Mouse (Mus musculus) lung, postnatal 10 days (tissue): ENCODE results near the gene Cxcl5.
"Not testable (repeated sequence)": the region's sequence is repeated elsewhere in the genome, so short reads cannot be mapped to it uniquely, and the experiment has no call there.

Experiments
- DNase-seq: peaks from one replicate; pipeline ENCODE4 v3.0.0; 2021

The Cxcl5 gene

DNA sequence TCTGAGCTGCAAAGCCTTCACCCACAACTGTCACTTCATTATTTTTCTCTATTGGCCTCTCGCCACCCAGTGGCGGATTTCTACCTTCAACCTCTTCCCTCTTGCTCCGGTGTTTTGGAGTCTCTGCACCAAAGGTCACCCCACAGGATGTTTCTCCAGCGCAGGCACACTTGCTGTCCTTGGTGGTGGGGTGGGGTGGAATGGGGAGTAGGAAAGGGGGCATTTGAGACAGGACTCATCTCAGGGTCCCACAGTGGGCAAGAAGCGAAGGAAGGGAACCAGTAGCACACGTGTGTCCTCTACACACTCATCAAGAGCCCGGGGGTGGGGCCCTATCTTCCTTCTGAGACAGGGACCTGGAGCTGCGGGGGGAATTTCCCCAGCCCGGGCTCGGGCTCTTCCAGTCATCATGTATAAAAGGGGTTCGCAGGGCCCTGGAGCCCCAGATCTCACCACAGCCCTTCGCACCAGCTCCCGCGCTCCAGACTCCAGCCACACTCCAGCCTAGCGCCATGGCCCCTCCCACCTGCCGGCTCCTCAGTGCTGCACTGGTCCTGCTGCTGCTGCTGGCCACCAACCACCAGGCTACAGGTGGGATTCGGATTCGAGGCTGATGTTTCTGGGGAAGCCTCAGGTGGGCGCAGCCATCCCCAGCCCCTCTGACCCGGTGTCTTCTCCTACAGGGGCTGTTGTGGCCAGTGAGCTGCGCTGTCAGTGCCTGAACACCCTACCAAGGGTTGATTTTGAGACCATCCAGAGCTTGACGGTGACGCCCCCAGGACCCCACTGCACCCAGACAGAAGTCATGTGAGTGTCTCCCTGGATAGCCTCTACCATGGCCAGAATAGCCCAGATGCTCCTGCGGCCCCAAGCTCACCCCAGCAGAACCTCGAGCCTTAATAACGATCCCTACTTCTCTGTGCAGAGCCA, 26.8 kb downstream of the Cxcl5 start, which contains the start of gene Cxcl3:
Gene Cxcl3 (plus strand): TSS at position 445 of the 930 bp plus-strand sequence.
- DNase-seq = peak; percentile 32

DNA sequence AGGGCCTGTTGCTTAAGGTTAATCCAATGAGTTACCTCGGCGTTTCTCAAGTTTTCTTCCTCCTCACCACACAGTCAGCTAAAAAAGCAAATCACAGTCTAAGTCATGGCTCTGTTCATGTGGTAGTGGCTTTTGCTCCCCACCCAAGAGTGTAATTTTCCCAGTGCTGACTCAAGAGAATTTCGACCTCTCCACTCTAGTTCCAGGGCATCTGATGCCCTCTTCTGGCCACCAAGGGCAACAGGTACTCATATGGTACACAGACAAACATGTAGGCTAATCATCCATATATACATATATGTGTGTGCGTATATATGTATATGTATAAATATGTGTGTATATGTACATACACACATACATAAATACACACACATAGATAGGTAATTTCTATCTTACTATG, 29.0 kb downstream of the Cxcl5 start:
- no peak for DNase-seq

DNA sequence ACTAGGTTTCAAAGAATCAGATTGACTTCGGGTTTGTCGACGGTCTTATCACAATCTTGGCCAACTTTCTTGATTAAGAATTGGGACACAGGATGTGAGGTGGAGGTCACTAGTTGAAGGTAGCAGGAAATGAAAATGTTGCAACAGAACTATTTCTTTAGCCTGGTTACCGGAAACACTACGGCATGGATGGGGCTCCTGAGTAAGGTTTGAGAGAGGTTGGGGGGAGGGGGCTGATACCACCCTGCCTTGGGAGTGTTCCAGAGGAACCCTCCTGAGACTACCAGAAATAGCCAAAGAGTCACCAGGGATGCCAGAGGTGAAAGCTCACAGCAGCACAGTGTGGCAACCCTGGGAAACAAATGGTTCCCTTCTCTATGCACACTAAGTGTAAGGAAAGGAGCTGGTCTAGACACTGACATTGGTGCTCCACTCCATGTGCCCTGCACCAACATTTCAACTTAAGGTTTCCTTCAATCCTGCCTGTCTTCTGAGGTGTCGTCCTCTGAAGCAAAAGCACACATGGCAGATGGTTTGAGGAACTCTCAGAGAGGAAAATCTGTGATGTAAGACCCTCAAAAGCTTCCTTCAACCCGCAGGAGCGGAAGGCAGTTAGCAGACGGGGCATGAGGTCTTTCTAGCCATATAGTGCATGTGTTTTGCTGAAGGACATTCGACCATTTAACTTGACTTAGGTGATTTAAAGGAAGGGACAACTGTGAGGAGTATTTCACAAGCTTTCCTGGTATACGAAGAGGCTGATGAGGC, 30.3 kb downstream of the Cxcl5 start:
- no peak for DNase-seq

DNA sequence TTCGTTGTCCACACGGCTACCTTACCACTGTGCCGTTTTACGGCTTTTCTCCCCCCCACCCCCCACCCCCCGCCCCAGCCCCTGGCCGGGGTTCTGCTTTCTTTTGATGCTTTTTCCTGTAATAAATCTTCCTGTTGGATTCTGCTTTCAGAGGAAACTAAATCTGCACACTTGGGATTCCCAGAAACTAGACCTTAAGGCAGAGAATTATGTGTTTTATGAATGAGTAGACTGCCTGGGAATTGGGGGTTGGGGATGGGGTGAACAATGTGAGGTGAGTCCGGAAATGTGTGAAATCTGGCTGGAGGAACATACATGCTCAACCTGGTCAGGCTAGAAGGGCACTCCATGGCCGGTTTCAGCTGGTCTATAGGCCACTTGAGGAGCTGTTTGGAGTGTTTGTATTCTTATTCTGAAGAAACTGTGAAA, 30.9 kb downstream of the Cxcl5 start:
- DNase-seq = peak; percentile 60

DNA sequence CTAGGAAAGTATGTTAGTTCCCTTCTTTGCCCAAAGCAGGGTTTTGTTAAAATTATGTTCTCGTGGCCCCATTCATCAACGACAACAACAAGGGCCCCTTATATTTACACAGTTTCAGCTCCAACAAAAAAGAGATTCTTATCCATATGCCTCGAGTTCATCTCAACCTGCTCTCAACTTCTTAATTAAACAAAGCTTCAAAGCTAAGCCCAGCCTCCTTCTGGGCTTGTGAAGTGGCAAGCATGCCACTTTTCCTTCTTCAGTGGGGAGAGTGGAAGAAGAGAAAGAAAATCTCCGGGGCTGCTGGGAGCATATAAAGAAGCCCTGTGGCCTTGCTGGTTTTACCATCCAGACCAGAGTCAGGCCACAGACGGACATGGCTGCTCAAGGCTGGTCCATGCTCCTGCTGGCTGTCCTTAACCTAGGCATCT, 35.0 kb downstream of the Cxcl5 start, which contains the start of gene Cxcl15:
Gene Cxcl15 (plus strand): TSS at position 340 of the 431 bp plus-strand sequence.
- DNase-seq = peak; percentile 49

DNA sequence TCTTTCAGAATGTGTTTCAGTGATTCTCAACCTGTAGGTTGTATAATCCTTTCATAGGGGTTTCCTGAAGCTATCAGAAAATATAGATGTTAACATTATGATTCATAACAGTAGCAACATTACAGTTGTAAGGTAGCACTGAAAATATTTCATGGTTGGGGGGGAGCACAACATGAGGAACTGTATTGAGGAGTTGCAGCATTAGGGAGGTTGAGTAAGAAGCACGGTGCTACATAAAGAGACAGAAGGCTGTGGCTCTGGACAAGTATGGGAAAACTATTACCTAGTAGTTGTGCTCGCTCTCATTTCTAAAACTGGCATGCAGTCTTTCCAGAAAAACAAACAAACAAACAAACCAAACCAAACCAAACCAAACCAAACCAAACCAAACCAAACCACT, 36.2 kb downstream of the Cxcl5 start:
- not testable (repeated sequence) for DNase-seq

DNA sequence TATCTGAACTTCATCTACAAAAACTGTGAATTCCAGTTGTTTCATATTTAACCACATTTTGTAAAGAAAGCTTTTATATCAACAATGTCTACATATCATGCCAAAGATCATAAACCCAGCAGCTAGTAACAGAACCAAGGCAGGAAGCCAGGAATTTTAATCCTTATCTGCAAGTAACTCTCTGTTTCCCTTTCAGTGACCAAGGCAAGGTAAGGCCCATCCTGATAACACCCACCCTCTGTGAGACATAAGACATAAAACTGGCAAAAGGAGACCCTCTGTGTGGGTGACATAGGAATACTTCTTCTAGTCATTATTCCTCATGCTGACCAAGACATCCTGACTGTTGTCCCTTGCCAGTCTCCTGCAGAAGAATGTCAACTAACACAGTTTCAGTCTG, 45.4 kb downstream of the Cxcl5 start:
- DNase-seq = no peak

DNA sequence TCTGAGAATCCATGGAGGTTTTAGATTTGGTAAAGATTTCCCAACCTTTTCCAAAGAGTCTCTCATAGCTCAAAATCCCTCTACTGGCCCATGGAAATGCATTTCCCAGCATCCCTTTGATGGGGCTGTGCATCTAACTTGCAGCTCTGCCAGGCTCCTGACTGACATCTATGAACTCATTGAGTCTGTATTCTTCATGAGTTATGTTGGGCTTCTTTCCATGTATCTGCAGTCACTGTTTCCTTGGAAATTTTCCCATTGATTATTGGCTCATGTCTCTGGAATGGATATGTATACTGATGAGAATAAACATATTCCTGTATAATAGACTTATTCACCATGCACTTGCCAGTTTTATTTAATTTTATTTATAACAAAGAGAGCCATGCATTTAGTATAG, 46.9 kb downstream of the Cxcl5 start:
- DNase-seq = no peak

DNA sequence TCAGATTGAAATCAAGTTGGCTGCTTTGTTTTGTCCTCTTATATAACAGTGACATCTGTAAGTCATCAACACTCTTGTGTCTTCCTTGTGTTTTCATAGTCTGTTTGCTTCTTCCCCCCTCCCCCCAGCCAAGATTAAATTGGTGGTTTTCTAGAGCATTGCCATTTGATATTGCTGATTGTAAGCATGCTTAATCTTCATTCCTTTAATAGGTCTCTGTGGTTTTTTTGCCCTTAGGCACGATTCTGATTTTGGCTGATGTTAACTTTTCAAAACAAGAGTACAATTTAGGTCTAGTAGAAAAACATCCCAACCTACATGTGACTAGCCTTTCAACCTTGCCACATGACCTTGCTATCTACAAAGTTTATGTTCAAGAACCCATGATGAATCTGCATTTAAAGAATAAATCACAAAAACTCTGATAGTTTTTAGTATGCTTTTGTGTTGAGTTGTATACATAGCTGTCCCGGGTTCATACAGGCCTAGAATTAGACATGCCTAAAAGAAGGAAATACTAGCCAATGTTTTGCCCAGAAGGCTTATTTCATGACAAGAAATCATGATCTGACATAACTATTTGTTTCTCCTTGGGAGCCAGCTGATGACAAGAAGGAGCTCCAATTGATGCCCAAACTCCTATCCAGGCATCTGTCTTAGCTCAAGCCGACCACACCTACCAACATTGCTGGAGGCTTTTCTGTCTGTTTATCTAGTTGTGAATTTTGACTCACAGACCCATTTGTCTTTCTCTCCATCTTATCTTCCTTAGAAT, 48.2 kb downstream of the Cxcl5 start:
- DNase-seq = no peak
